Mouse (Mus musculus): Measurements from ENCODE around the gene Ifitm6. TPM values are rescaled to one million over a fixed set of nuclear protein-coding genes. Genes with fewer than 3 reads are reported as not detected.
"Not testable (repeated sequence)": the region's sequence is repeated elsewhere in the genome, so short reads cannot be mapped to it uniquely, and the experiment has no call there.

The Ifitm6 gene
- polyA plus RNA-seq, 1 experiment from 2014 or later, result 1.3 TPM

DNA sequence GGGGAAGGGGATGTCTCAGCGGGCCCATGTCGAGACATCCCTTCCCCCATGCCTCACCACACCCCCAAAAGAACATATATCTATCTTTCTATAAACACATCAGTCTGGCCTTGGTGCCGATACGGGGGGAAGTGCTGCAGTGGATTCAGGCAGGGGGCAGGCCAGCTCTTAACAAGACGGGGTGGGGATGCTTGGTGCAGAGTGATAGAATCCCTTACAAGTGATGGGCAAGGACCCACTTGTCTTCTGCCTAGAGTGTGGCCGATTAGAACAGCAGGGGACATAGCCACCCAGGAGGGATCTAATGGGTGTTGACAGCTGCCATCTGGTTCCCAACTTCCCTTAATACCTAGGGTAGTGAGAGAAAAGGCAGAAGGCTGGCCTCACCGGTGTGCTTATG is 46.8 kb downstream of the Ifitm6 start:
- WGBS, result 19% methylated on average over 7 of the region's 7 CpGs
- peak overlapping the region; percentile 60; the same call in 1 of the 2 replicates for H3K27ac ChIP-seq (ENCODE audit: low read length)

DNA sequence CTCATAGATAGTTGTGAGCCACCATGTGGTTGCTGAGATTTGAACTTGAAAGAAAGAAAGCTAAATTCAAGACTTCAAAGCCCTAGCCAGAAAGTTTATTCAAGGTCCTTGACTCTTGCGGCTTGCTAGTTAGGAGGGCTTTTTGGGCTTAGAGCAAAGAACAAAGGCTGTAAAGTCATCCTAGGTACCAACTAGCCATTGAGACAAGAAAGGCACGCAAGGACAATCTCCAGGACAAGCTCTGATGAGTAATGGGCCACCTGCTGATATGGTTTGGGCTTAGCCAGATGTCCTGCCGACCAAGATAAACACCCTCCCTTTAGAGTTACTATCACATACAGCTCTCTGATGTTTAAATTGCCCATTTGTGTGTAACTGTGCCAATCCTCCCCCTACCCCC is 49.0 kb downstream of the Ifitm6 start:
- not testable (repeated sequence) for H3K36me3 ChIP-seq (ENCODE audit: control insufficient read depth, insufficient read depth); H3K27ac ChIP-seq (ENCODE audit: low read length); H3K4me2 ChIP-seq (ENCODE audit: low read depth, low read length); H3K9ac ChIP-seq (ENCODE audit: low read length); H3K27me3 ChIP-seq (ENCODE audit: control insufficient read depth, insufficient read depth, low read length); H3K9me3 ChIP-seq (replicated peaks; ENCODE audit: control insufficient read depth, low read length); H3K4me3 ChIP-seq (ENCODE audit: low read length); H3K4me1 ChIP-seq (ENCODE audit: control insufficient read depth, insufficient read depth, low read length); ATAC-seq (replicated peaks; ENCODE audit: extremely low read depth, insufficient read depth, low FRiP score)
- WGBS, result 30% methylated on average over 3 of the region's 3 CpGs

More for the DNA sequence above, 46.8 kb downstream of the Ifitm6 start:
- Histone ChIP-seq H3K36me3 (ENCODE audit: control insufficient read depth, insufficient read depth) (no peaks in the 10 kb centered on the region), H3K4me1 (ENCODE audit: control insufficient read depth, insufficient read depth, low read length) (peaks cover 8% of the 10 kb centered on the region; the same call in 1 of the 2 replicates), H3K9ac (ENCODE audit: low read length) (no peak overlapping the region), H3K4me2 (ENCODE audit: low read depth, low read length) (no peak overlapping the region), H3K27me3 (ENCODE audit: control insufficient read depth, insufficient read depth, low read length) (peaks cover 8% of the 10 kb centered on the region), H3K4me3 (ENCODE audit: low read length) (no peak overlapping the region), H3K9me3 (replicated peaks; ENCODE audit: control insufficient read depth, low read length) (no peaks in the 10 kb centered on the region)
- peak; percentile 13; the same call in 1 of the 2 replicates for ATAC-seq (replicated peaks; ENCODE audit: extremely low read depth, insufficient read depth, low FRiP score)

DNA sequence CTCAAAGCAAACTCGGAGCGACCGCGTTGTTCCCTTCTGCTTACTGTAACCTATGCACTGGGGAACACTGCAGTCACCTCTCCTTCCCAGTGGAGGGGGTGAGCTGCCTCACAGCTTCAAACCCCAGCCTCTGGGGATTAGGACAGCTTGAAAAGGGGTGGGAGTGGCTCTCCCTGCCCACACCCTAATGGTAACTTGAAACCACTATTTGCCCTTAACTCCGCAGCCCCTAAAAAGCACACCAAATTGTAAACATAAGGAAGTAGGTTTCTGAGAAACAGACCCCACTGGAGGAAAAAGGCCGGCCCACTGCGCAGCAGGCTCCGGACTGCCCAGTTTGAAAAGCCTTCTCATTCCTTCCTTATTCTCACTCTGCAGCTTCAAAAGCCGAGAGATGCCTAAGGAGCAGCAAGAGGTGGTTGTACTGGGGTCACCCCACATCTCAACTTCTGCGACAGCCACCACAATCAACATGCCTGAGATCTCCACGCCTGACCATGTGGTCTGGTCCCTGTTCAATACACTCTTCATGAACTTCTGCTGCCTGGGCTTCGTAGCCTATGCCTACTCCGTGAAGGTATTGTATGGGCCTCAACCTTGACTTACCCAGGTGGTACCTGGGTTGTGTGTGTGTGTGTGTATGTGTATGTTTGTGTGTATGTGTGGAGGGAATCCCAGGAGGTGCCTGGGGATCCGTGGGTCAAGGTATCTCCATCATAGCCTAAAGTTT is 49.7 kb downstream of the Ifitm6 start:
- peaks cover 6% of the 10 kb centered on the region for H3K27me3 ChIP-seq (ENCODE audit: control insufficient read depth, insufficient read depth, low read length)
- no peak overlapping the region for H3K9ac ChIP-seq (ENCODE audit: low read length)
- no peaks in the 10 kb centered on the region for H3K36me3 ChIP-seq (ENCODE audit: control insufficient read depth, insufficient read depth)
- no peaks in the 10 kb centered on the region for H3K9me3 ChIP-seq (replicated peaks; ENCODE audit: control insufficient read depth, low read length)
- H3K4me2 ChIP-seq (ENCODE audit: low read depth, low read length), result no peak overlapping the region
- 14% methylated on average over 14 of the region's 14 CpGs for WGBS
- ATAC-seq (replicated peaks; ENCODE audit: extremely low read depth, insufficient read depth, low FRiP score), result no peak
- H3K4me3 ChIP-seq (ENCODE audit: low read length), result no peak overlapping the region
- no peaks in the 10 kb centered on the region for H3K4me1 ChIP-seq (ENCODE audit: control insufficient read depth, insufficient read depth, low read length)
- no peak overlapping the region for H3K27ac ChIP-seq (ENCODE audit: low read length)

DNA sequence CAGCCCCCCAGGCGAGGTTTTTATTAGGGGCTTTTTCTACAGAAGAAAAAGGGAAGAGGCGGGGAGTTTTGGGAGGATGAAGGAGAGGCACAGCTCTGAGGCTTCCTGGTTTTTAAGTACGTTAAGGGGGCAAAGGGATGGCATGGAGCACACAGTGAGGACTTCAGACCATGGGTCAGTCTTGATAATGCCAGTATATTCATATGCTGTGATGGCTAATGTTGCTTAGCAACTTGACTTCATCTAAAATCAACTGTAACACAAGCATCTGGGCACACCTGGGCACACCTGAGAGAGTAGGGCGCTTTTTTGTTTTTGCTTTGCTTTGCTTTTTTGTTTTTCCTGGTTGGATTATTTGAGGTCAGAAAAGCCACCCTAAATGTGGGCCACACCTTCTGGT is 50.8 kb downstream of the Ifitm6 start, which contains the start of gene Ifitm1:
Gene Ifitm1 (plus strand): TSS at position 301 of the 400 bp plus-strand sequence.
- no peak for ATAC-seq (replicated peaks; ENCODE audit: extremely low read depth, insufficient read depth, low FRiP score)
- Histone ChIP-seq H3K27me3 (ENCODE audit: control insufficient read depth, insufficient read depth, low read length) (peaks cover 6% of the 10 kb centered on the region), H3K4me2 (ENCODE audit: low read depth, low read length) (no peak within 1 kb of the TSS), H3K9ac (ENCODE audit: low read length) (no peak within 1 kb of the TSS), H3K27ac (ENCODE audit: low read length) (no peak within 1 kb of the TSS), H3K4me3 (ENCODE audit: low read length) (no peak within 1 kb of the TSS), H3K4me1 (ENCODE audit: control insufficient read depth, insufficient read depth, low read length) (no peaks in the 10 kb centered on the region), H3K9me3 (replicated peaks; ENCODE audit: control insufficient read depth, low read length) (no peaks in the 10 kb centered on the region), H3K36me3 (ENCODE audit: control insufficient read depth, insufficient read depth) (no peaks in the 10 kb centered on the region)
- WGBS, result 79% methylated on average over 4 of the region's 4 CpGs

Other genes with a start within 250 kb of the Ifitm6 start
- gene Syce1, start 230.1 kb downstream of the Ifitm6 start, polyA plus RNA-seq (2015; fragmentation: Nextera tagmentation; extraction: Ambion mirVana), result 0.14 and 0.34 TPM in 2 replicates
- 0.74 and 0.93 TPM in 2 replicates for gene Zfp941, start 195.7 kb downstream of the Ifitm6 start, polyA plus RNA-seq (2015; fragmentation: Nextera tagmentation; extraction: Ambion mirVana)
- gene Urah, start 182.9 kb downstream of the Ifitm6 start, polyA plus RNA-seq (2015; fragmentation: Nextera tagmentation; extraction: Ambion mirVana), result 1.0 and 1.1 TPM in 2 replicates
- 0.62 and 0.84 TPM in 2 replicates for gene Scgb1c1, start 172.4 kb downstream of the Ifitm6 start, polyA plus RNA-seq (2015; fragmentation: Nextera tagmentation; extraction: Ambion mirVana)
- not detected in 2 replicates for gene Odf3, start 170.1 kb downstream of the Ifitm6 start, polyA plus RNA-seq (2015; fragmentation: Nextera tagmentation; extraction: Ambion mirVana)
- not detected in 2 replicates for gene Gm45785, start 161.6 kb downstream of the Ifitm6 start, polyA plus RNA-seq (2015; fragmentation: Nextera tagmentation; extraction: Ambion mirVana)
- 43.7 and 50.4 TPM in 2 replicates for gene Ric8a, start 161.0 kb downstream of the Ifitm6 start, polyA plus RNA-seq (2015; fragmentation: Nextera tagmentation; extraction: Ambion mirVana)
- 31.6 and 39.5 TPM in 2 replicates for gene Bet1l, start 160.3 kb downstream of the Ifitm6 start, polyA plus RNA-seq (2015; fragmentation: Nextera tagmentation; extraction: Ambion mirVana)
- 181 and 189 TPM in 2 replicates for gene Psmd13, start 136.0 kb downstream of the Ifitm6 start, polyA plus RNA-seq (2015; fragmentation: Nextera tagmentation; extraction: Ambion mirVana)
- 65.4 and 71.2 TPM in 2 replicates for gene Sirt3, start 135.6 kb downstream of the Ifitm6 start, polyA plus RNA-seq (2015; fragmentation: Nextera tagmentation; extraction: Ambion mirVana)
- 467 and 515 TPM in 2 replicates for gene Cox8b, start 117.5 kb downstream of the Ifitm6 start, polyA plus RNA-seq (2015; fragmentation: Nextera tagmentation; extraction: Ambion mirVana)
- gene Nlrp6, start 97.0 kb downstream of the Ifitm6 start, polyA plus RNA-seq (2015; fragmentation: Nextera tagmentation; extraction: Ambion mirVana), result 0.82 and 1.6 TPM in 2 replicates
- gene Pgghg, start 76.5 kb downstream of the Ifitm6 start, polyA plus RNA-seq (2015; fragmentation: Nextera tagmentation; extraction: Ambion mirVana), result 12.2 and 12.4 TPM in 2 replicates
- gene Ifitm5, start 67.6 kb downstream of the Ifitm6 start, polyA plus RNA-seq (2015; fragmentation: Nextera tagmentation; extraction: Ambion mirVana), result 1.3 and 1.6 TPM in 2 replicates
- gene Gm45717, start 62.0 kb downstream of the Ifitm6 start, polyA plus RNA-seq (2015; fragmentation: Nextera tagmentation; extraction: Ambion mirVana), result 0.66 TPM in 1 of 2 replicates, not detected in the other
- 525 and 571 TPM in 2 replicates for gene Ifitm2, start 61.9 kb downstream of the Ifitm6 start, polyA plus RNA-seq (2015; fragmentation: Nextera tagmentation; extraction: Ambion mirVana)
- 24.0 and 34.8 TPM in 2 replicates for gene Ifitm1, start 50.7 kb downstream of the Ifitm6 start, polyA plus RNA-seq (2015; fragmentation: Nextera tagmentation; extraction: Ambion mirVana)
- gene Ifitm3, start 7.2 kb downstream of the Ifitm6 start, polyA plus RNA-seq (2015; fragmentation: Nextera tagmentation; extraction: Ambion mirVana), result 157 and 218 TPM in 2 replicates
- gene Gm17387, start 11.2 kb upstream of the Ifitm6 start, polyA plus RNA-seq (2015; fragmentation: Nextera tagmentation; extraction: Ambion mirVana), result not detected in 2 replicates
- 0.54 and 0.97 TPM in 2 replicates for gene B4galnt4, start 43.2 kb upstream of the Ifitm6 start, polyA plus RNA-seq (2015; fragmentation: Nextera tagmentation; extraction: Ambion mirVana)
- gene Pkp3, start 60.3 kb upstream of the Ifitm6 start, polyA plus RNA-seq (2015; fragmentation: Nextera tagmentation; extraction: Ambion mirVana), result 4.1 and 5.2 TPM in 2 replicates
- gene Sigirr, start 82.6 kb upstream of the Ifitm6 start, polyA plus RNA-seq (2015; fragmentation: Nextera tagmentation; extraction: Ambion mirVana), result 7.4 and 8.5 TPM in 2 replicates
- 0.49 and 1.00 TPM in 2 replicates for gene Ano9, start 99.9 kb upstream of the Ifitm6 start, polyA plus RNA-seq (2015; fragmentation: Nextera tagmentation; extraction: Ambion mirVana)
- gene Ptdss2, start 104.5 kb upstream of the Ifitm6 start, polyA plus RNA-seq (2015; fragmentation: Nextera tagmentation; extraction: Ambion mirVana), result 56.1 and 63.9 TPM in 2 replicates
- 96.9 and 111 TPM in 2 replicates for gene Rnh1, start 154.9 kb upstream of the Ifitm6 start, polyA plus RNA-seq (2015; fragmentation: Nextera tagmentation; extraction: Ambion mirVana)
- 59.5 and 92.1 TPM in 2 replicates for gene Hras, start 176.1 kb upstream of the Ifitm6 start, polyA plus RNA-seq (2015; fragmentation: Nextera tagmentation; extraction: Ambion mirVana)
- gene Lrrc56, start 176.2 kb upstream of the Ifitm6 start, polyA plus RNA-seq (2015; fragmentation: Nextera tagmentation; extraction: Ambion mirVana), result 3.0 and 4.1 TPM in 2 replicates
- gene Lmntd2, start 196.2 kb upstream of the Ifitm6 start, polyA plus RNA-seq (2015; fragmentation: Nextera tagmentation; extraction: Ambion mirVana), result 0.54 and 0.76 TPM in 2 replicates
- gene Rassf7, start 197.9 kb upstream of the Ifitm6 start, polyA plus RNA-seq (2015; fragmentation: Nextera tagmentation; extraction: Ambion mirVana), result 16.1 and 17.2 TPM in 2 replicates
- 43.5 and 50.7 TPM in 2 replicates for gene Phrf1, start 210.9 kb upstream of the Ifitm6 start, polyA plus RNA-seq (2015; fragmentation: Nextera tagmentation; extraction: Ambion mirVana)
- 4.7 and 9.1 TPM in 2 replicates for gene Irf7, start 248.6 kb upstream of the Ifitm6 start, polyA plus RNA-seq (2015; fragmentation: Nextera tagmentation; extraction: Ambion mirVana)

Measured in heart, embryonic 16.5 days (tissue).